Mouse (Mus musculus): Measurements from ENCODE around the gene Otub1. TPM values are rescaled to one million over a fixed set of nuclear protein-coding genes. Genes with fewer than 3 reads are reported as not detected.

The Otub1 gene
- total RNA-seq, 2 experiments from 2014 or later, result 133 to 135 TPM

DNA sequence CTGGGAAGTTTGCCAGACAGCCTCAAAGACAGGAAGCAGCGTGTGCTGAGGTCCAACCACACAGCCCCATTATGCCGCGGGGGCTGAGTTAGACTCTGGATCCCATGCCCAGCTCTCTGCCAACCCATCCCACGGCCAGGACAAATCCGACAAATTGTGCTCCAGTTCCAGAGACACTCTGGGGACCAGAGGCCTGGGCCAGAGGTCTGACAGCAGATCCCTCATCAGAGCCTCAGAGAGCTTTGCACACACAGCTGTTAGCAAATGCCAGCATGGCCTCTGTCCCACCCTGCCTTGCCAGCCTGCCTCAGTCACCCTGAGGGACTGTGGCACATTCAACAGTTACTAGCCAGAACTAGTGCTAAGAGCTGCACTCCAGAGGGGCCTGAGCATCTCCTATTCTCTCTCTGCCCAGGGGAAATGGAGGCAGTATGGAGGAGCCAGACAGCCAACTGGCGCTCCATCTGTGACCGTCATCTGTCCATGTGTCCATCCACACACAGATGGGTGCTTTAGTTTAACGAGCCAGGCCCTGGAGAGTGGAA lies 57.5 kb downstream of the Otub1 start:
- no peak for DNase-seq (ENCODE audit: low spot score in 2 of 2)

Other genes starting within 250 kb of the Otub1 start
- 100 to 1,000 TPM; 292 to 312 TPM for gene Ppp1r14b, start 231.3 kb downstream of the Otub1 start, total RNA-seq (2021)
- gene Plcb3, start 229.8 kb downstream of the Otub1 start, total RNA-seq (2021), result 10 to 100 TPM; 63.7 to 66.2 TPM
- 10 to 100 TPM; 61.6 to 66.4 TPM for gene Fkbp2, start 225.8 kb downstream of the Otub1 start, total RNA-seq (2021)
- 10 to 100 TPM; 88.6 to 89.2 TPM for gene Vegfb, start 218.7 kb downstream of the Otub1 start, total RNA-seq (2021)
- gene Dnajc4, start 213.7 kb downstream of the Otub1 start, total RNA-seq (2021), result 10 to 100 TPM; 35.3 to 37.6 TPM
- gene Nudt22, start 210.2 kb downstream of the Otub1 start, total RNA-seq (2021), result 10 to 100 TPM; 47.8 TPM
- 10 to 100 TPM; 15.3 to 16.6 TPM for gene Trpt1, start 210.2 kb downstream of the Otub1 start, total RNA-seq (2021)
- gene Fermt3, start 186.8 kb downstream of the Otub1 start, total RNA-seq (2021), result 10 to 100 TPM in 1 of 2 experiments, 1 to 10 TPM in 1; 8.7 to 11.3 TPM
- 100 to 1,000 TPM; 115 to 117 TPM for gene Stip1, start 166.3 kb downstream of the Otub1 start, total RNA-seq (2021)
- 10 to 100 TPM; 32.4 to 35.0 TPM for gene Macrod1, start 149.5 kb downstream of the Otub1 start, total RNA-seq (2021)
- gene Flrt1, start 100.6 kb downstream of the Otub1 start, total RNA-seq (2021), result 1 to 10 TPM; 3.8 to 5.9 TPM
- gene Cox8a, start 11.3 kb upstream of the Otub1 start, total RNA-seq (2021), result 100 to 1,000 TPM; 687 to 720 TPM
- 10 to 100 TPM; 47.1 to 48.3 TPM for gene Naa40, start 34.9 kb upstream of the Otub1 start, total RNA-seq (2021)
- 10 to 100 TPM; 13.4 to 14.8 TPM for gene Rcor2, start 61.0 kb upstream of the Otub1 start, total RNA-seq (2021)
- gene Mark2, start 135.5 kb upstream of the Otub1 start, total RNA-seq (2021), result 10 to 100 TPM; 74.7 to 81.2 TPM
- 10 to 100 TPM; 35.4 to 39.4 TPM for gene Spindoc, start 176.7 kb upstream of the Otub1 start, total RNA-seq (2021)
- gene 2700081O15Rik, start 211.3 kb upstream of the Otub1 start, total RNA-seq (2021), result 10 to 100 TPM; 45.3 to 49.2 TPM